Mouse (Mus musculus): Measurements from ENCODE around the gene Pygb.

GRCm38 (mm10) chr2:150828164-150828563 lies 41.6 kb downstream of the Pygb start:
- TF ChIP-seq CTCF (IDR thresholded peaks at IDR 0.05; ENCODE audit: low read depth, low read length) (no peak), POLR2A (IDR thresholded peaks at IDR 0.05; ENCODE audit: insufficient read depth, low read length) (no peak)

All from ES-Bruce4 (cell line).